Mouse (Mus musculus) ES-E14 (cell line): ENCODE results near the gene Pip5k1a. TPM values are rescaled to one million over a fixed set of nuclear protein-coding genes. Genes with fewer than 3 reads are reported as not detected.
"Not testable (repeated sequence)": the region's sequence is repeated elsewhere in the genome, so short reads cannot be mapped to it uniquely, and the experiment has no call there.

Experiments used
- DNase-seq: peaks from one replicate; pipeline ENCODE4 v3.0.0-alpha.2; 2013; ENCODE audit warnings: low read depth, low spot score
- H3K27ac ChIP-seq: 2 replicates; pipeline ENCODE4 v1.5.1; 2012; ENCODE audit warnings: low read depth, mild to moderate bottlenecking, low read length, moderate library complexity, mixed read lengths; ENCODE audit not compliant: poor library complexity, insufficient read depth, severe bottlenecking
- H3K36me3 ChIP-seq: 2 replicates; pipeline ENCODE4 v1.6.1; 2012; ENCODE audit warnings: mild to moderate bottlenecking, low read length, moderate library complexity, mixed read lengths; ENCODE audit not compliant: control insufficient read depth, poor library complexity, insufficient read depth, severe bottlenecking
- H3K4me1 ChIP-seq, 2 experiments: fragments of 150-350 bp in 1 of 2; sonication (generic) in 1 of 2; 2 replicates each; pipeline ENCODE4 v1.6.1; 2012; ENCODE audit warnings: low read length in 2 of 2, mild to moderate bottlenecking in 1 of 2, mixed read lengths in 1 of 2; ENCODE audit not compliant: control insufficient read depth in 2 of 2, insufficient read depth in 2 of 2, poor library complexity in 1 of 2
- H3K4me3 ChIP-seq, 2 experiments: fragments of 150-350 bp in 1 of 2; sonication (generic) in 1 of 2; 2 replicates each; pipeline ENCODE4 v1.5.1; 2012; ENCODE audit warnings: low read length in 2 of 2, low read depth in 1 of 2, mild to moderate bottlenecking in 1 of 2, mixed read lengths in 1 of 2; ENCODE audit not compliant: insufficient read depth in 1 of 2, poor library complexity in 1 of 2, severe bottlenecking in 1 of 2
- H3K9ac ChIP-seq: 2 replicates; pipeline ENCODE4 v1.6.1; 2012; ENCODE audit warnings: low read depth, mild to moderate bottlenecking, low read length, mixed read lengths; ENCODE audit not compliant: poor library complexity, insufficient read depth, severe bottlenecking
- H3K9me3 ChIP-seq: fragments of 150-350 bp; sonication (generic); 2 replicates; pipeline ENCODE4 v1.6.1; 2012; ENCODE audit warnings: low read depth, mild to moderate bottlenecking, low read length; ENCODE audit not compliant: control insufficient read depth, insufficient read depth
- CHD2 ChIP-seq: IDR thresholded peaks from 2 replicates; pipeline ENCODE4 v1.6.1; 2014; ENCODE audit warnings: mild to moderate bottlenecking, low read depth, low read length, inconsistent platforms
- HCFC1 ChIP-seq: IDR thresholded peaks from 2 replicates; pipeline ENCODE4 v1.6.1; 2012; ENCODE audit warnings: low read length, inconsistent platforms, borderline replicate concordance; ENCODE audit not compliant: insufficient read depth
- MAFK ChIP-seq: IDR thresholded peaks from 2 replicates; pipeline ENCODE4 v1.6.1; 2014; ENCODE audit warnings: mild to moderate bottlenecking, low read depth, low read length, inconsistent platforms; ENCODE audit not compliant: insufficient read depth
- ZC3H11A ChIP-seq: IDR thresholded peaks from 2 replicates; pipeline ENCODE4 v1.6.1; 2012; ENCODE audit warnings: low read depth, mild to moderate bottlenecking, inconsistent platforms, low read length, borderline replicate concordance
- ZNF384 ChIP-seq: IDR thresholded peaks from 2 replicates; pipeline ENCODE4 v1.6.1; 2012; ENCODE audit warnings: low read depth, low read length, inconsistent platforms
- in situ Hi-C, 2 experiments: fragments of 600-800 bp; cut with MboI; formaldehyde crosslinking; loops; one replicate each; pipeline ENCODE4 v1.15.1; 2025; ENCODE audit warnings: low sequenced_read_pairs in 2 of 2, inconsistent platforms in 1 of 2; ENCODE audit not compliant: unreplicated experiment in 2 of 2
- total RNA-seq: library from RNA; depleted of rRNA; stranded (reverse); fragments of 300-350 nt; gene quantifications from 2 replicates; pipeline ENCODE4 v1.2.3, GENCODE M21; 2012

The Pip5k1a gene
- total RNA-seq, 1 experiment: 30.7 TPM

DNA sequence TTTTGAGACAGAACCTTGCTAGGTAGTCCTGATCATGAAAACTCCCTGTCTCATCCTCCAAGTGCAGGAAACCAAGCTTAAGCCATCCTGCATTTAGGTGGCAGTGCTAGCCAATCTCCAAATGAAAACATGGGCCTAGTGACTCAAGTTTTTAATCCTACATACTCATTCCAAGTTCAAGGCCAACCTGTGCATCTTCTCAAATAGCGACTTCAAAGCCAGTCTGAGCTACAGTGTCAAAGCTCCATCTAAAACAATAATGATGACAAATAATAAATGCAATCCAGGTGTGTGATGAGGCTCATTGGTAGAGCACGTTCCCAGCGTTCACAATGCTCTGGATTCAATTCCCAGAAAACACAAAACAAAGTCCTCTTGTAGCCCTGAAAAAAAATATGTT is 65.1 kb downstream of the Pip5k1a start:
- Histone ChIP-seq H3K9me3 (no peaks in the 10 kb centered on the region), H3K36me3 (peaks cover 6% of the 10 kb centered on the region; the same call in 1 of the 2 replicates), H3K4me1 (peaks cover 2% of the 10 kb centered on the region in 2 experiments; a peak in 2 of 4 replicates), H3K27ac (no peak overlapping the region), H3K4me3 (peak overlapping the region; percentile 99 to 100), H3K9ac (peak overlapping the region; percentile 99; the same call in 1 of the 2 replicates)
- TF ChIP-seq ZC3H11A: no peak
- no peak for TF ChIP-seq CHD2
- TF ChIP-seq HCFC1: no peak
- TF ChIP-seq MAFK: no peak
- TF ChIP-seq ZNF384: no peak
- in situ Hi-C loops: no loop called here
- DNase-seq: no peak

- H3K4me1 ChIP-seq: peaks cover 0 to 5% of the 10 kb centered on the region in 2 experiments; a peak in 1 of 4 replicates
- no peak overlapping the region for H3K4me3 ChIP-seq
- no peaks in the 10 kb centered on the region for H3K9me3 ChIP-seq
- DNase-seq: no peak
- H3K9ac ChIP-seq: no peak overlapping the region
- H3K27ac ChIP-seq: no peak overlapping the region
- peaks cover 29% of the 10 kb centered on the region for H3K36me3 ChIP-seq
- no peak for TF ChIP-seq ZNF384
- TF ChIP-seq MAFK: no peak
- TF ChIP-seq HCFC1: no peak
- no peak for TF ChIP-seq CHD2
- TF ChIP-seq ZC3H11A: no peak
- in situ Hi-C loops: no loop called here
These were observed 76.8 kb downstream of the Pip5k1a start for GRCm38 (mm10) chr3:95029953-95030352.

- H3K36me3 ChIP-seq: peaks cover 23% of the 10 kb centered on the region
- in situ Hi-C loops: not testable (repeated sequence)
These were observed 77.4 kb downstream of the Pip5k1a start for GRCm38 (mm10) chr3:95029291-95029827.

GRCm38 (mm10) chr3:95028603-95029002 is 78.1 kb downstream of the Pip5k1a start:
- Histone ChIP-seq H3K9me3 (no peaks in the 10 kb centered on the region), H3K4me1 (peaks cover 0 to 12% of the 10 kb centered on the region in 2 experiments; a peak in 1 of 4 replicates), H3K36me3 (peaks cover 18% of the 10 kb centered on the region), H3K4me3 (no peak overlapping the region), H3K27ac (no peak overlapping the region), H3K9ac (no peak overlapping the region)
- in situ Hi-C loops: no loop called here
- DNase-seq: no peak
- no peak for TF ChIP-seq MAFK
- no peak for TF ChIP-seq ZNF384
- no peak for TF ChIP-seq CHD2
- TF ChIP-seq HCFC1: no peak
- TF ChIP-seq ZC3H11A: no peak

More at GRCm38 (mm10) chr3:95029291-95029827, 77.4 kb downstream of the Pip5k1a start:
- not testable (repeated sequence) for DNase-seq, H3K9ac ChIP-seq, H3K27ac ChIP-seq, H3K4me3 ChIP-seq, H3K9me3 ChIP-seq
- H3K4me1 ChIP-seq: peaks cover 0 to 11% of the 10 kb centered on the region in 2 experiments; a peak in 1 of 4 replicates
- peak; percentile 65 for TF ChIP-seq ZNF384

DNA sequence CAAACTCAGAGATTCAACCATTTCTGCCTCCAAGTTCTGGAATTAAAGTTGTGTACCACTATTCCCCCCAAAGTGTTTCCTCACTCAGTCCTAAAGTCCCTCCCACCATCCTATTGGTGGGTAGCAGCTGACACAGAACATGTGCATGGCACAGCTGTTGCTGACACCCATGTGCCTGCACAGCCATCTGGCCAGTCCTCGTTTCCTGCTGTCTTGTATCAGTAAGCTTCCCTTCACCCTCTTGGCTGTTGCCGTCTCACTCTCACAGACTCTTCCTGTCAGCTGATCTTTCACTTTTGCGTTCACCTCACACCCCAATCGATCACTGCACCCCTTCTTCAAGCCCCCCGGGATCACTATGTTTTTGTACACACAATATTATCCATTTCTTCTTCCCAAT is 79.0 kb downstream of the Pip5k1a start:
- peaks cover 11% of the 10 kb centered on the region for H3K36me3 ChIP-seq
- no peak for DNase-seq
- in situ Hi-C loops: no loop called here

More for the DNA sequence above, 79.0 kb downstream of the Pip5k1a start:
- Histone ChIP-seq H3K9ac (no peak overlapping the region), H3K4me3 (no peak overlapping the region), H3K9me3 (no peaks in the 10 kb centered on the region), H3K4me1 (peaks cover 0 to 12% of the 10 kb centered on the region in 2 experiments; a peak in 1 of 4 replicates), H3K27ac (no peak overlapping the region)
- TF ChIP-seq ZC3H11A (no peak), CHD2 (no peak), ZNF384 (no peak), HCFC1 (no peak), MAFK (no peak)
